Mouse (Mus musculus): ENCODE measurements around the gene Prkag2. TPM values are rescaled to one million over a fixed set of nuclear protein-coding genes. Genes with fewer than 3 reads are reported as not detected.

The Prkag2 gene
- polyA plus RNA-seq, 1 experiment from 2014 or later, result 7.2 TPM

DNA sequence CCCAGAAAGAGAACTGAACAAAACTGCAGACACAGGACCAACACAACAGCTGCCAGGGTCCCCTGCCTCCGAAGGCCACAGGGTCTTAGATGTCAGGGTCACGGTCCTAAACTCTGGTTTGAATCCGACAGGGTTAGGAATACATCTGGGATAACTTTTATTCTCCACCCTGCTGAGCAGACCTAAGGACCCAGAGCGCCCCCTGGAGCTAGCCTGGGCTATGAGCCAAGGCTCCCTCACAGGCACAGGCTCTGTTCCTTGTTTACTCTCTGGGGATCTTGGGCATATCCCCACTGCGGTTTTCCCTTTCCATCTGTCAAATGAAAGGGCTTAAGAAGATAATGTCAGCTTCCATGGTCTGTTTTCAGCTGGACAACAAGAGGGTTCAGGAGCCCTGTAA is 59.1 kb downstream of the Prkag2 start:
- Histone ChIP-seq H3K27me3 (replicated peaks) (no peaks in the 10 kb centered on the region), H3K36me3 (no peaks in the 10 kb centered on the region), H3K9ac (no peak overlapping the region), H3K4me2 (no peak overlapping the region), H3K4me3 (no peak overlapping the region), H3K27ac (no peak overlapping the region), H3K4me1 (no peaks in the 10 kb centered on the region), H3K9me3 (replicated peaks) (no peaks in the 10 kb centered on the region)
- 31% methylated on average over 5 of the region's 5 CpGs for WGBS (ENCODE audit: insufficient replicate concordance)
- no peak for ATAC-seq

DNA sequence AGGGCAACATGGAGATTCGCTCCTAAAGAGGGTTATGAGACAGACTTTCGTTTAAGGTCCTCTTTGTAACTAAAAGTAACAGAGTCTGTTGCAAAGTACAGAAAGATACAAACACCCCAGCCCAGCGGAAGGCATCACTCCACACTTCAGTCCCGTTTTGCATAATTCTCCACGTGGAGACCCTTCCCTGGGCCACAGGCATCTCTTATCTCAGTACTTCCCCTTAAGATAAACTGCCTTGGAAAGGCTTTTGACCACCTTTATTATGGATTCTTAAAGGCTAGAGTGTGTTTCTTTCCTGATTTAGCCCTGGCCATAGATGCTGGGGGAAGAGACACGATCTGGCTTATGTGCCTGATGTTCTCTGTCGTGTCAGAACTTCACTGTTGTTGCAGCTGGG is 59.5 kb downstream of the Prkag2 start:
- ATAC-seq, result no peak

DNA sequence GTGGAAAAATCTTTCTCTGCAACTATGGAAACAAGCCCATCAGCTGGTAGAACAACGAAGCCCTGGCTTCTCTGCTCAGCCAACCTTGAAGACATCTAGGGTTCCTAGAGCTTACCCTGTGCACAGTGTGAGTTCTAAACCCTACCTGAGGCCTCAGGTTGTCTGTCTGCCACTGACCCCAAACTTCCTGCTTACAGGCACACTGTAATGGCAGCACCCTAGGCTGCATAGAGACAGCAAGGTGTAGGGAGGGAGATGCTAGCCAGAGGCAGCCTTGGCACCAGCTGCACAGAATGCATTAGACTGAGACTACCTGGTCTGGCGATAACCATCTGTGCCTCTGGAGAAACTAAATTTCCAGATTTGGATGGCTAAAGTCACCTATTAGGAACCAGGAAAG is 61.6 kb downstream of the Prkag2 start:
- H3K4me2 ChIP-seq, result no peak overlapping the region
- 69% methylated on average over 2 of the region's 2 CpGs for WGBS (ENCODE audit: insufficient replicate concordance)
- no peaks in the 10 kb centered on the region for H3K27me3 ChIP-seq (replicated peaks)
- no peaks in the 10 kb centered on the region for H3K36me3 ChIP-seq
- H3K9ac ChIP-seq, result no peak overlapping the region
- no peaks in the 10 kb centered on the region for H3K9me3 ChIP-seq (replicated peaks)
- 0 out of 2 replicates have a peak, but pooled peaks cover 5% of the 10 kb centered on the region for H3K4me1 ChIP-seq
- no peak overlapping the region for H3K4me3 ChIP-seq
- H3K27ac ChIP-seq, result no peak overlapping the region
- no peak for ATAC-seq

More for the DNA sequence above, 59.5 kb downstream of the Prkag2 start:
- Histone ChIP-seq H3K9me3 (replicated peaks) (no peaks in the 10 kb centered on the region), H3K36me3 (no peaks in the 10 kb centered on the region), H3K4me1 (no peaks in the 10 kb centered on the region), H3K27me3 (replicated peaks) (no peaks in the 10 kb centered on the region), H3K9ac (no peak overlapping the region), H3K27ac (no peak overlapping the region), H3K4me3 (no peak overlapping the region), H3K4me2 (no peak overlapping the region)
- 40% methylated on average over 7 of the region's 7 CpGs for WGBS (ENCODE audit: insufficient replicate concordance)

DNA sequence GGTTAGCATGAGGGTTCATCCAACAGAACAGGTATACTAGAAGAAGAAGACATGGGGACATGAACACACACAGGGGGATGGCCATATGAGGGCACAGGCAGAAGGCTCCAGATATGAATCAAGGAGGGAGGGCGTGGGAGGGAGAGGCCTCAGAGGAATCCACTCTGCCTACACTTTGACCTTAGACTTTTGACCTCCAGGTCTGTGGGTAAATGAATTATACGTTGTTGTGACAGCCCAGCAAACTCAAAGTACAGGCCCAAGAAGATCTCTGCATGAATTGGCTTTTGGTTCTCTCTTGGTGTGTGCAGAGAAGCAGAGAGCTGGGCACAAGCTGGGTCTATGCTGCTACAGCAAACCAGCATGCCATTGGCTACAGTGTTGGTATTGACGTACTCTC is 65.1 kb downstream of the Prkag2 start:
- 66% methylated on average over 3 of the region's 3 CpGs for WGBS (ENCODE audit: insufficient replicate concordance)
- H3K27me3 ChIP-seq (replicated peaks), result no peaks in the 10 kb centered on the region
- no peak for ATAC-seq
- no peaks in the 10 kb centered on the region for H3K9me3 ChIP-seq (replicated peaks)
- no peak overlapping the region for H3K9ac ChIP-seq
- H3K36me3 ChIP-seq, result no peaks in the 10 kb centered on the region
- H3K4me1 ChIP-seq, result peaks cover 21% of the 10 kb centered on the region
- H3K4me2 ChIP-seq, result no peak overlapping the region
- H3K4me3 ChIP-seq, result no peak overlapping the region
- no peak overlapping the region for H3K27ac ChIP-seq

DNA sequence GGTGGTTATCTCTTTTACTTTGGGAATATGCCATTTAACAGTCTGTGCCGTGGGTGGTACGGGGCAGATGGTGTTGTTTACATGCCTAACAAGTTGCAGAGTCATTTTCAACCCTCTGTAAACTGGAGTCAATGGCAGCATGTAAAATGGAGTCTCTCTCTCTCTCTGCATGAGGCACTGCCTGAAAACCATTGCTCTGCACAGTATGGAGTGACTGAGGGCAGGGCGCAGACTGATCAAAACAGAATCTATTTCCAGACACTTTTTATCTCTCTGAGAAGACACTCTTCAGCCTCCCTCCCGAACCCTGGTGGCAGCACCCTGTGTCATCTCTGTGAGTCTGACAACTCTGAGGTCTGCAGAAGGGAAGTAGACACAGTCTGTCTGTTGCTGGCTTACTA is 69.0 kb downstream of the Prkag2 start:
- Histone ChIP-seq H3K27me3 (replicated peaks) (no peaks in the 10 kb centered on the region; the same call in 1 of the 2 replicates), H3K27ac (peak overlapping the region; percentile 85), H3K4me3 (no peak overlapping the region), H3K36me3 (no peaks in the 10 kb centered on the region), H3K4me1 (peaks cover 43% of the 10 kb centered on the region), H3K9me3 (replicated peaks) (no peaks in the 10 kb centered on the region), H3K4me2 (peak overlapping the region; percentile 8), H3K9ac (no peak overlapping the region)
- ATAC-seq, result peak; percentile 65
- 29% methylated on average over 4 of the region's 4 CpGs for WGBS (ENCODE audit: insufficient replicate concordance)

DNA sequence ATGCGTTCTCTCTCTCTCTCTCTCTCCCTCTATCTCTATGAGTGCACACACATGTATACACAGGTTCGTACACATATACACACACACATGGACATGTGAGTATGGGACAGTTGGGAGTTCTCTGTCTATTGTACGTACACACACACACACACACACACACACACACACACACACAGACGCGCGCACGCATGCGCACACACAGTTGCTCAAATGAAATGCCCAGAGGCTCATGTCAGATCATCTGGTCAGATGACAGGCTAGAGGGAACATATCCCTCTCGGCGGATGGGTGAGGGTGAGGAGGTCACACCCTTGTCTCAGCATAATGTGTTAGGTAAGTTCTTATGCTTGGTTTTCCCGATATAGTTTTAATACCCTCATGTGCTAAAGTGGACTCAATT is 69.4 kb downstream of the Prkag2 start:
- peaks cover 43% of the 10 kb centered on the region for H3K4me1 ChIP-seq
- no peaks in the 10 kb centered on the region; the same call in 1 of the 2 replicates for H3K27me3 ChIP-seq (replicated peaks)
- 69% methylated on average over 11 of the region's 11 CpGs for WGBS (ENCODE audit: insufficient replicate concordance)
- no peak overlapping the region for H3K4me3 ChIP-seq
- H3K36me3 ChIP-seq, result no peaks in the 10 kb centered on the region
- peak overlapping the region; percentile 85 for H3K27ac ChIP-seq
- ATAC-seq, result 0 out of 2 replicates have a peak, but pooled peaks have one; percentile 9
- no peaks in the 10 kb centered on the region for H3K9me3 ChIP-seq (replicated peaks)
- peak overlapping the region; percentile 13; the same call in 1 of the 2 replicates for H3K4me2 ChIP-seq
- H3K9ac ChIP-seq, result no peak overlapping the region

DNA sequence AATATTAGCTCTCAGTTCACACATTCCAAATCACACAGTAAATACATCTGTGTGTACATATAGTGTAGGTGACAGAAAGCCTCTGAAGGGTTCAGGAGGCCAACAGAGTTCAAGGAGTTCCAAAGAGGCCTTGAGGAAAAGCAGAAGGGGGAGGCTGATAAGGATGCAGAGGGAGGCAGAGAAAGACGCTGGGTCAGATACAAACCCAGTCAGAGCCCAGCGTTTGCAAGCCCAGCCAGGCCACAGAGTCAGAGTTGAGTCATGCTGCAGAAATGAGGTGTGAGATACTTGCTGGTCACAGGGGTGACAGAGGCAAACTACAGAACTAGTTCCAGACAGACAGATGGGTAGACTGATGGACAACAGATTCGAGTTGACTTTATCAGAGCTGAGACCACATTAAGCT is 70.2 kb downstream of the Prkag2 start:
- Histone ChIP-seq H3K36me3 (no peaks in the 10 kb centered on the region), H3K27ac (peak overlapping the region; percentile 85), H3K4me2 (0 out of 2 replicates have a peak overlapping the region, but pooled peaks have one; percentile 13), H3K4me1 (peaks cover 46% of the 10 kb centered on the region), H3K9ac (no peak overlapping the region), H3K27me3 (replicated peaks) (no peaks in the 10 kb centered on the region; the same call in 1 of the 2 replicates), H3K9me3 (replicated peaks) (no peaks in the 10 kb centered on the region), H3K4me3 (no peak overlapping the region)
- peak; percentile 85 for ATAC-seq
- WGBS (ENCODE audit: insufficient replicate concordance), result 10% methylated on average over 3 of the region's 3 CpGs

DNA sequence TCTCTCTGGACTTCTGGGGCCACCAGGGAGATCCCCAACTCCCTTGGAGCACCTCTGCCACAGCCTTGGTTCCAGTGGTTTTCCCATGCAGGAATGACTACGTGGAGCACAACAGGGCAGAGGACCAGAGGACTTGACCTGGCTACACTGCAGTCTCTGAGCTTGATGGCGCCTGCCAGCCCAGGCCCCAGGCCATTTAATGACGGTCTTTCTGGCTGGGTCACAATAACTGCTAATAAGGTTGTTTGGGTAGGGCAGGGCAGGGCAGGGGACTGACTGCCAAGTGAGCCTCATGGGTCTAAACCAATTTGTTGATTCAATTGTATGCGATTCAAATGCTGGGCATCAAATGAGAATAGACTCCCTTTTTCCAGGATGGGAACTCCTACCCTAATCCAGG is 72.8 kb downstream of the Prkag2 start:
- no peak overlapping the region for H3K9ac ChIP-seq
- no peaks in the 10 kb centered on the region for H3K36me3 ChIP-seq
- H3K4me3 ChIP-seq, result no peak overlapping the region
- WGBS (ENCODE audit: insufficient replicate concordance), result 65% methylated on average over 4 of the region's 4 CpGs
- no peak for ATAC-seq
- H3K27me3 ChIP-seq (replicated peaks), result no peaks in the 10 kb centered on the region; the same call in 1 of the 2 replicates
- H3K4me1 ChIP-seq, result peaks cover 43% of the 10 kb centered on the region
- H3K27ac ChIP-seq, result no peak overlapping the region
- no peak overlapping the region for H3K4me2 ChIP-seq
- no peaks in the 10 kb centered on the region for H3K9me3 ChIP-seq (replicated peaks)

DNA sequence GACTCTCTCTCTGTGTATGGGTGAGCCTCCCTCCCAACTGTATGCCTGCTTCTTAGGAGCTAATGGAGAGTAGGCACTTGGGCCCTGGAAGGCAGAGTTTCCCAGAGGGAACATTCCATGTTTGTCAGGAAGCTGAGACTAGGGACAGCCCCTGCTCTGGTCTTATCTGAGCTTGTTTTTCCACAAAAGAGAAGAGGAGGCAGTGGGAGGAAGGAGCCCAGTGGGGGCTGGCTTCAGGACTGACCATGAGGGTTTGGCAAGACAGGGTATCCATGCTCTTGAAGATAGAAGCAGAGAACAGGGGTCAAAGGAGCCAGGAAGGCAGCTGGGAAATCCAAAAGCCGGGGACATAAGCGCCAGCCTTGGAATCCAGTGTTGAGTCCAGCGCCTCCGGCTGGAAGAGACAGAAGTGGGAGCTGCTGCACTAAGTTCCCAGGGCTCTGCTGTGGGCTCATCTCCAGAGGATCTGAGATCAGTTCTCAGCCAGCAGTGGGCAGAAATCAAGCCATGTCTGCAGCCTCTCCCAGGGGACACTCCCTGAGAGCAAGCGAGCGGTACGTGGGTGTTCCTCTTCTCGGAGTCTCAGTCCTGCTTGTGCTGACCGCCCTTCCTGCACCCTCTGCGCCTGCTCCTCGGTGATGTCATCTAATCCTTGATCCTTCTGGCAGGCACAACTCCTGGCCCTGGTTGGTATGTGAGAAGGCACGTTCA is 75.0 kb downstream of the Prkag2 start:
- Histone ChIP-seq H3K4me2 (no peak overlapping the region), H3K9me3 (replicated peaks) (no peaks in the 10 kb centered on the region), H3K36me3 (no peaks in the 10 kb centered on the region), H3K4me1 (peaks cover 28% of the 10 kb centered on the region), H3K27me3 (replicated peaks) (peaks cover 4% of the 10 kb centered on the region; the same call in 1 of the 2 replicates), H3K27ac (peak overlapping the region; percentile 28; the same call in 1 of the 2 replicates), H3K4me3 (no peak overlapping the region), H3K9ac (no peak overlapping the region)
- WGBS (ENCODE audit: insufficient replicate concordance), result 51% methylated on average over 12 of the region's 12 CpGs
- ATAC-seq, result no peak

DNA sequence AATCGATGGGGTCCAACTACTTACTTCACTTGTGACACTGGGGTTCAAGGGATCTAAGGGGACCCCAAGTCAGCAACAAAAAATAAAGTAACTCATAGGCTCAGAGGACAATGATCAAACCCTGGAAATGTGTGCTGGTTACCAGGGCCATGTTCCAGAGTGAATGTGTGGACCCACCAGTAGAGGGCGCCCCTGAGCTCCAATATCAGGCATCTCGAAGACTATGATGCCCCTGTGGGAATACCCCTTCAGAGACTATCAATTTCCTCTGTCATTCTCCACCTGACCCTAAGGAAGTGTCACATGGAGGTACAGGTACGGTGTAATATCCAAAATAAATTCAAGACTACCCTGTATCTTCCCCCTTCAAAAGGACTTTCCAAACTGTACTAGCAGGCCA is 77.5 kb downstream of the Prkag2 start:
- H3K27ac ChIP-seq, result no peak overlapping the region

DNA sequence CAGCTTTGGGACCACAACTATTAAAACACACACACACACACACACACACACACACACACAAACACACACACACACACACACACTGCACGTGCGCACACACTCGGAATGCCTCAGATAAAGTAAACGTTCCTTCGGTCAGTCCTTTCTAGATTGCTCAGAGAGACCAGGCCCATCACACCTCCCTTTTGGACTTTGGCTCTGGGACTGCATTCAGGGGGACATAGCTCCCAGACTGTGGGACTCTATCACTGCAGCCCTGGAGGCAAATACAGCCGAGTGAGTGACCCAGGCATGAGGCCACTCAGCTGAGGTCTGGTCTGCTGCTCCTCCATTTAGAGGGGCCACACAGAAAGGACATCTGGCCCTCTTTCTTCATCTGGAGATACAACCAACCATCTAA is 81.2 kb downstream of the Prkag2 start:
- no peak overlapping the region for H3K4me3 ChIP-seq
- no peak for ATAC-seq
- H3K4me1 ChIP-seq, result no peaks in the 10 kb centered on the region; the same call in 1 of the 2 replicates
- H3K9me3 ChIP-seq (replicated peaks), result no peaks in the 10 kb centered on the region
- H3K9ac ChIP-seq, result no peak overlapping the region
- 0 out of 2 replicates have a peak, but pooled peaks cover 4% of the 10 kb centered on the region for H3K27me3 ChIP-seq (replicated peaks)
- H3K36me3 ChIP-seq, result no peaks in the 10 kb centered on the region
- 66% methylated on average over 6 of the region's 6 CpGs for WGBS (ENCODE audit: insufficient replicate concordance)
- no peak overlapping the region for H3K4me2 ChIP-seq
- H3K27ac ChIP-seq, result no peak overlapping the region

More for the DNA sequence above, 77.5 kb downstream of the Prkag2 start:
- no peaks in the 10 kb centered on the region for H3K36me3 ChIP-seq
- no peak overlapping the region for H3K4me2 ChIP-seq
- peaks cover 5% of the 10 kb centered on the region; the same call in 1 of the 2 replicates for H3K4me1 ChIP-seq
- no peaks in the 10 kb centered on the region for H3K9me3 ChIP-seq (replicated peaks)
- H3K9ac ChIP-seq, result no peak overlapping the region
- 0 out of 2 replicates have a peak, but pooled peaks cover 4% of the 10 kb centered on the region for H3K27me3 ChIP-seq (replicated peaks)
- ATAC-seq, result no peak
- 35% methylated on average over 4 of the region's 4 CpGs for WGBS (ENCODE audit: insufficient replicate concordance)
- H3K4me3 ChIP-seq, result no peak overlapping the region

DNA sequence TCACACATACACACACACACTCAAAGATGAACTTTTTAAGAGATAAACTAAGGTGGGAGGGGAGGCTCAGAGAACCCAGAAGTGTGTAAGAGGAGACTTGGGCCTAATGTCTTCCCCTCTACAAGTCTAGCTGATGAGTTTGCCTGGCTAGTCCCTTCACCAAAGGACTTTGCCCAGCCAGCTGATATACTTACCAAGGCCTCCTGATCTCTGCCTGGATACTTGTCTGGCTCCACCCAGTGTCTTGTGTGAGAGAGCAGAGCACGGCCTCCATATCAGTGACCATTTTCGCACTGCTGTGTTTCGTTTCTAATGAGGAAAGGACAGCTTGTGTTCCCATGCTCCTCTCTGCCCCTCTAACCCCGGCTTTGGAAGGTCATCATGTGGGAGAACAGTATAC is 88.3 kb downstream of the Prkag2 start:
- H3K4me1 ChIP-seq, result peaks cover 11% of the 10 kb centered on the region
- no peak overlapping the region for H3K9ac ChIP-seq
- no peak for ATAC-seq
- no peaks in the 10 kb centered on the region for H3K36me3 ChIP-seq
- no peak overlapping the region for H3K4me2 ChIP-seq
- H3K27me3 ChIP-seq (replicated peaks), result peaks cover 24% of the 10 kb centered on the region; the same call in 1 of the 2 replicates
- WGBS (ENCODE audit: insufficient replicate concordance), result 66% methylated on average over 4 of the region's 4 CpGs
- H3K27ac ChIP-seq, result no peak overlapping the region
- no peak overlapping the region for H3K4me3 ChIP-seq
- no peaks in the 10 kb centered on the region for H3K9me3 ChIP-seq (replicated peaks)
